Mouse (Mus musculus) spleen, postnatal 14 days (tissue): Measurements from ENCODE around the gene Cdcp1.
A peak's percentile ranks its signal among the peaks of the same experiment; 100 is the strongest.

Experiments
- DNase-seq, 2 experiments: peaks; one replicate each; pipeline ENCODE4 v3.0.0; 2021 to 2022; ENCODE audit warnings: low spot score in 2 of 2

Cdcp1 gene

GRCm38 (mm10) chr9:123215621-123216440 lies at the start of gene Cdcp1:
Gene Cdcp1 (minus strand): TSS chr9:123216038.
- no peak for DNase-seq

DNA sequence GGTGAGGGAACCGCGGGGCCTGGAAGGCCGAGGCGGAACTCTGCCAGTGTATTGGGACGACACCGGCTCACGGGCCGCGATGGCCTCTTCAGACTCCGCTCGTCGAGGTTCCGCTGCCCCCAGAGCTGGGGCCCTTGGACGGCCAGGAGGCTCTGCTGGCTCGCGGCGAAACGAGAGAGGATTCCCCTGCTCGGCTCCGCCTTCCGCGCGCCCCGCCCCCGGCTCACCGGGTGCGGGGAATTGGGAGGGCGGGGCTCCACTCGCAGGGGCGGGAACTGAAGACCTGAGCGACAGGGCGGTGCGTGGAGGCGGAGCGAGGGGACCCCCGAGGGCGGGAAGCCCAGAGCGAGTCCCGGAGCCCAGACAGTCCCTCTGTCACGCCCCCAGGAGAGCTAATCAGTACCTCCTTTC lies 44.8 kb upstream of the Cdcp1 start, which contains the start of gene Tmem158:
Gene Tmem158 (minus strand): TSS at position 154 of the 411 bp plus-strand sequence.
- DNase-seq: peak; percentile 35 to 44

GRCm38 (mm10) chr9:123259896-123260610 lies 44.2 kb upstream of the Cdcp1 start:
- peak; percentile 8 to 13 for DNase-seq

GRCm38 (mm10) chr9:123259461-123259895 lies 43.6 kb upstream of the Cdcp1 start:
- DNase-seq: peak; percentile 20 to 46

DNA sequence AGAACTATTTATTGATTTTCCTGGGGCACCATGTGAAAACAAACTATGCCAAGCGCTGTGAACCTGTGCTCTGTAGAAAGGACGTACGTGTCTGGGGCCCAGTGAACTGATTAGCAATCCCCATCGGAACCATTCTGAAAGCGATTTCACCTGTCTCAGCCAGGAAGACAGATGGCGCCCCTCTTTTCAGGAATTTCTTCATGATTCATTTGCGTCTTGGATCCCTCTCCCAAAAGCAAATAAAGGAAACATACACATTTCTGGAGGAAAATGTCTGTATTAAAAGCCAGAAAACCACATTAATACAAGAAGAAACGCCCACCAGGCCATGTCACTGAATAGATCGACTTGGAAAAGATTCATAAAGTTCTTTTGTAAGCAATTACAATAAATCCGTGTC lies 43.0 kb upstream of the Cdcp1 start:
- DNase-seq: no peak

GRCm38 (mm10) chr9:123255736-123256135 lies 39.9 kb upstream of the Cdcp1 start:
- no peak for DNase-seq

DNA sequence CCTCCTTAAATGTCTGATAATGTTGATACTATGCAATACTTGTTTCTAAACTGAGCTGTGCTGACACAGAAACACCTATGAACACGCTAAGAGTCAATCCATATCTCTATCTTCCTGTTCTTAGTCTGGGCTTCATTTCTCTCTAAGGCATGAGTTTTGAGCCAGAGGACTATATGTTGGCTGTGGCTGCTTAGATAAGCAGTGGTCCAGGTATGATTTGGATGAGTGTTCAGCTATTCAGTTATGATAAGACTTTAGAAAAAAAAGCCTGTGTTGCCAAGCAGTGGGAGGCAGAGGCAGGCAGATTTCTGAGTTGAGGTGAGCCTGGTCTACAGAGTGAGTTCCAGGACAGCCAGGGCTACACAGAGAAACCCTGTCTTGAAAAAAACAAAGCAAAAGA lies 32.2 kb upstream of the Cdcp1 start:
- DNase-seq: no peak

- DNase-seq: no peak
Measured at GRCm38 (mm10) chr9:123245146-123245545, 29.3 kb upstream of the Cdcp1 start.

DNA sequence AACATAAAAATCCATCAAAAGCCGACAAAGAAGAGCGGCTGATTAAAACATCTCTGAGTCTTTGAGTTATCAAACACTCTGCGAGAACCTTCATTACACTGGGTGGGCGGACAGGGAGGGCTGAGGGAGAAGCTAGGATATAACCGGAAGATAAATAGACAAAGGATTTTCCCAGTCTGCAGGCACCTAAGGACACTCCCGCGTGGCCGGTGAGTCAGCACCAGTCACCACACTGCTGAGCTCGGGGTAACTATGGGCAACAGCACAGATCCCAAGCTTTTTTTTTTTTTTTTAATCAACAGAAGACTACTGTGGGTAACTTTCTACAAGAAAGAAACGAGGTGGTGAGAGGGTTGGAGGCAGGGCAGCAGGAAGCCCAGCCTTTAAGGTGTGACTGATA lies 28.1 kb upstream of the Cdcp1 start:
- DNase-seq: no peak

- no peak for DNase-seq
Measured at GRCm38 (mm10) chr9:123241191-123241590, 25.4 kb upstream of the Cdcp1 start.

GRCm38 (mm10) chr9:123240751-123241150 lies 24.9 kb upstream of the Cdcp1 start:
- no peak for DNase-seq

DNA sequence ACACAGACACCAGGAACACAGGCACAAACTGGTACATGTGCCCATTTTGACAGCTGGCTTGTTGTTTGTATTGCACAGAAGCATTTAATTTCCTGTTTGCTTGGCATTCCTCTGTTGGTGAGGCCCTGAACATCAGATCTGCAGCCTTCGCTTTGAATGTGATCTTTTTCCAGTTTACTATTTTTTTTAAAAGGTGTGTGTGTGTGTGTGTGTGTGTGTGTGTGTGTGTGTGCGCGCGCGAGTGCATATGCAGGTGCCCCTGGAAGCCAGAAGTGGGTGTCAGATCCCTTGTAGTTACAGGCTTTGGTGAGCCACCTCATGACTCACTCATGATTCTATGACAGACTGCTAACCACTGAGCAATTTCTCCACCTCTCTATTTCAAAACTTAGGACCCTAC lies 24.4 kb upstream of the Cdcp1 start:
- no peak for DNase-seq

DNA sequence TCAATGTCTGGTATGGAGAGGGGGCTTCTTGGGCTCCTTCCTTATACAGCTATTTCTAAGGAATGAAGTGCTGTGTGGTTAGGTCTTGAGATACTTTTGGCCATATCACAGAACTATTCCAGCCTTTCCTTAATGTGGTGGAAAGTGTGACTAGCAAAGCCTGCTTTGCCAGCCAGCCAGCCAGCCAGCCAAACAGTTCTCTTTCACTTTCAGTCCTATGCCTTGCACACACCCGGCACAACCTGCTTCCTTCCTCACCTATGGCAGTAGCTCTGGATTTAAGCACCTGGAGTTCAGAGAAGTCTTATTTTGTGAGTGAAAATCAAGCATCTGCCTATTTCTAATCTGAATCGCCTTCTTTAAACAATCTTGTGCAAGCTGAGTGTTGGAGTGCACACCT lies 23.8 kb upstream of the Cdcp1 start:
- no peak for DNase-seq

GRCm38 (mm10) chr9:123238256-123239045 lies 22.6 kb upstream of the Cdcp1 start:
- DNase-seq: no peak

DNA sequence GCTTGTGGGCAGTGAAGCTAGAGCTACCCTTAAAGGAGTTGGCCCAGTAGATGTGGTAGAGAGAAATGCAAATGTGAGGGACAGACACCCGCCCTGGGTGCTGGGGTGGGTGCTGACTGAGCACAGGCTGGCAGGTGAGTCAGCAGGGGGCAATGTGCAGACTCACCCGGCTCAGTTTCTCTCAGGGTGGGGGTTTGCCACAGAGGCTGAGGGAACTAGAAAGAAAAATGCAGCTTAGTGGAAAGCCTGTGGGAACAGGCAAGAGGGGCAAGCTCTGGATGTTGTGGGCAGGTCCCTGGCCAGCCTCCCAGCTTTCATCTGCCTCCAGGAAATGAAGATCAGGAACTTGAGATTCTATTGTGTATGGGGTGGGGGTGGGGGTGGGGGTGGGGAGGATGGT lies 21.9 kb upstream of the Cdcp1 start:
- no peak for DNase-seq

- no peak for DNase-seq
Measured at GRCm38 (mm10) chr9:123235621-123236020, 19.8 kb upstream of the Cdcp1 start.

GRCm38 (mm10) chr9:123229826-123230225 lies 14.0 kb upstream of the Cdcp1 start:
- DNase-seq: no peak

GRCm38 (mm10) chr9:123228671-123229070 lies 12.8 kb upstream of the Cdcp1 start:
- no peak for DNase-seq

DNA sequence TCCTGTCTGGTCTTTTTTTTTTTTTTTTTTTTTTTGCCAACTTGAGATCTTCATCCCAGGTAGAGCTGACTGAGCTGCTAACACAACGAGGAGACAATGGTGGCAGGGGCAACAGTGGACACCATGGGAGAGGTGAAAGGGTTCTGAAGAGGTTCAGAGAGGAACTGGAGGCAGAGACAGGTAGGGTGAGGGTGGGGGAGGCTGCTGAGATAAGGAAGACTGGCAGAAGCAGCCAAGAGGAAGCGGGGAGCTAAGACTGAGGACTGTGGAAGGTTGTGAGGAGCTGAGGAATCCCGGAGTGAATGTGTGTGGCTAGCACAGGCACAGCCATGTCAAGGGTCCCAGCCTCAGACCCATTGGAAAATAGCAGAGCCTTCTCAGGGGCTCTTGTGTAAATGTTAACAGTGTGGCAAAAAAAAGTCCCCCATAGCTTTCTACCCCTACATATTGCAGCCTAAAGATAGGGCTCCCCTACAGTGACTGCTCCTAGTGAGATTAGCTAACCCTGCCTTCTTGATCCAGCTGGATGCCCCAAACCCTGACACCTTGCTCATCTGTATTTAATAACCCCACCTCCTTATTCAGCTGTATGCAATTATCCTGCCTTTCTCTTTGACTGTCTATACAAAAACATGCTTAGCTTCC lies 11.4 kb upstream of the Cdcp1 start:
- DNase-seq: no peak

GRCm38 (mm10) chr9:123224863-123225431 lies 9.1 kb upstream of the Cdcp1 start:
- no peak for DNase-seq

- no peak for DNase-seq
Measured at GRCm38 (mm10) chr9:123219826-123220225, 4.0 kb upstream of the Cdcp1 start.
